Comparison of ENCODE assay signal across 10 mouse cellular contexts in genomic region chr8:124754101-124754791, GRCm38 (mm10). TPM values are rescaled to one million over a fixed set of nuclear protein-coding genes. Genes with fewer than 3 reads are reported as not detected.
DNase-seq lines count a peak whose midpoint lies in the region; ATAC-seq and TF ChIP-seq lines count a peak whose summit lies in the region.
"Had no signal": no experiment of that assay in that cellular context is flagged by ENCODE, and none has a peak within 500 bp of the region (broad histone marks: within the 10 kb centered on the region; RNA-seq: fewer than 3 reads in every experiment).

No protein-coding gene starts in this region.

- no peak for TF ChIP-seq EP300 in stomach, postnatal 0 days (optimal IDR thresholded peaks at IDR 0.05)

- no peak overlapping the region for H3K27ac ChIP-seq in forebrain, postnatal 0 days (ENCODE audit: low read depth, low read length)
- H3K27ac ChIP-seq in forebrain, embryonic 12.5 days, result no peak overlapping the region
- no peak overlapping the region for H3K27ac ChIP-seq in stomach, postnatal 0 days (replicated peaks)
- H3K27ac ChIP-seq: embryonic facial prominence, embryonic 15.5 days had no signal

- peak; percentile 86 for ATAC-seq in forebrain, postnatal 0 days
- no peak for ATAC-seq in forebrain, embryonic 12.5 days (ENCODE audit: low FRiP score)
- peak; percentile 22; the same call in 1 of the 2 replicates for ATAC-seq in stomach, postnatal 0 days (ENCODE audit: low FRiP score, low TSS enrichment)
- no peak for ATAC-seq in erythroid progenitor cell, adult 5-6 weeks (replicated peaks; ENCODE audit: low FRiP score, poor library complexity, severe bottlenecking)

- H3K36me3 ChIP-seq in forebrain, postnatal 0 days (ENCODE audit: insufficient read depth), result no peaks in the 10 kb centered on the region
- H3K36me3 ChIP-seq in forebrain, embryonic 12.5 days (replicated peaks), result no peaks in the 10 kb centered on the region
- H3K36me3 ChIP-seq in stomach, postnatal 0 days (ENCODE audit: control insufficient read depth, insufficient read depth, low read length), result no peaks in the 10 kb centered on the region
- H3K36me3 ChIP-seq: embryonic facial prominence, embryonic 15.5 days had no signal

- no peak overlapping the region for H3K4me3 ChIP-seq in forebrain, postnatal 0 days (ENCODE audit: low read depth, low read length)
- H3K4me3 ChIP-seq in forebrain, embryonic 12.5 days (replicated peaks), result no peak overlapping the region
- H3K4me3 ChIP-seq in stomach, postnatal 0 days (ENCODE audit: low read depth, low read length), result no peak overlapping the region
- H3K4me3 ChIP-seq: embryonic facial prominence, embryonic 15.5 days had no signal

- 19% methylated on average over 11 of the region's 11 CpGs for WGBS in forebrain, postnatal 0 days
- 21% methylated on average over 11 of the region's 11 CpGs for WGBS in forebrain, embryonic 12.5 days
- WGBS in stomach, postnatal 0 days, result 18% methylated on average over 11 of the region's 11 CpGs

- no peak for DNase-seq in forebrain, postnatal 0 days
- DNase-seq in right cerebral cortex, adult 18-20 months, result peak; percentile 20
- DNase-seq in right cerebral cortex, postnatal 4 days, result no peak
- DNase-seq in layer of hippocampus, postnatal 10 days (ENCODE audit: low spot score in 2 of 2), result peak; percentile 23 to 37
- no peak for DNase-seq in stomach, postnatal 0 days (ENCODE audit: low spot score)
- DNase-seq in gastrocnemius, adult 8-10 months (ENCODE audit: low spot score in 2 of 2), result no peak

- no peak overlapping the region for H3K9ac ChIP-seq in forebrain, postnatal 0 days
- H3K9ac ChIP-seq in forebrain, embryonic 12.5 days, result no peak overlapping the region
- no peak overlapping the region for H3K9ac ChIP-seq in stomach, postnatal 0 days (ENCODE audit: low read length)
- H3K9ac ChIP-seq: embryonic facial prominence, embryonic 15.5 days had no signal

- no peaks in the 10 kb centered on the region for H3K4me1 ChIP-seq in forebrain, postnatal 0 days (ENCODE audit: insufficient read depth)
- peaks cover 19% of the 10 kb centered on the region for H3K4me1 ChIP-seq in forebrain, embryonic 12.5 days
- 0 out of 2 replicates have a peak, but pooled peaks cover 2% of the 10 kb centered on the region for H3K4me1 ChIP-seq in stomach, postnatal 0 days (replicated peaks; ENCODE audit: control insufficient read depth, insufficient read depth)

- TF ChIP-seq CTCF in forebrain, postnatal 0 days (IDR thresholded peaks at IDR 0.05; ENCODE audit: low read depth), result no peak
- no peak for TF ChIP-seq CTCF in stomach, postnatal 0 days (IDR thresholded peaks at IDR 0.05; ENCODE audit: low read depth)

- H3K9me3 ChIP-seq in forebrain, postnatal 0 days (ENCODE audit: low read length), result no peaks in the 10 kb centered on the region
- no peaks in the 10 kb centered on the region for H3K9me3 ChIP-seq in forebrain, embryonic 12.5 days
- no peaks in the 10 kb centered on the region for H3K9me3 ChIP-seq in stomach, postnatal 0 days (ENCODE audit: control insufficient read depth, low read length)
- H3K9me3 ChIP-seq: embryonic facial prominence, embryonic 15.5 days had no signal

- peaks cover 33% of the 10 kb centered on the region for H3K27me3 ChIP-seq in forebrain, postnatal 0 days (ENCODE audit: insufficient read depth, low read length)
- peaks cover 64% of the 10 kb centered on the region for H3K27me3 ChIP-seq in forebrain, embryonic 12.5 days
- no peaks in the 10 kb centered on the region for H3K27me3 ChIP-seq in stomach, postnatal 0 days (ENCODE audit: control insufficient read depth, insufficient read depth, low read length)

- no peak overlapping the region for H3K4me2 ChIP-seq in forebrain, postnatal 0 days (ENCODE audit: low read depth)
- H3K4me2 ChIP-seq in forebrain, embryonic 12.5 days, result no peak overlapping the region
- no peak overlapping the region for H3K4me2 ChIP-seq in stomach, postnatal 0 days (replicated peaks; ENCODE audit: low read depth)
- H3K4me2 ChIP-seq: embryonic facial prominence, embryonic 15.5 days had no signal

RNA-seq across cellular contexts. Expression of gene Fam89a, which starts 2.6 kb away (rescaled TPM):
- 0.23 and 0.29 TPM in 2 replicates for total RNA-seq in forebrain, postnatal 0 days (2014; rRNA removed)
- polyA plus RNA-seq in forebrain, postnatal 0 days (2015; fragmentation: Nextera tagmentation; extraction: Ambion mirVana), result 0.15 and 0.28 TPM in 2 replicates
- polyA plus RNA-seq in forebrain, embryonic 12.5 days (2016; fragmentation: Nextera tagmentation; extraction: Ambion mirVana), result 0.79 and 0.97 TPM in 2 replicates
- under 1 TPM; 0.25 to 0.37 TPM for total RNA-seq in layer of hippocampus, postnatal 10 days (2021)
- 12.5 and 13.0 TPM in 2 replicates for polyA plus RNA-seq in stomach, postnatal 0 days (2015; fragmentation: Nextera tagmentation; extraction: Ambion mirVana)
- under 1 TPM in 3 of 4 experiments, not detected in 1; 0.31 to 0.51 (median 0.36) TPM for total RNA-seq in gastrocnemius, adult 8-10 months (2022)
- total RNA-seq in erythroid progenitor cell, adult 5-6 weeks (2015; ENCODE audit: low replicate concordance), result not detected in 2 replicates
- not detected in 2 replicates for total RNA-seq in erythroid progenitor cell, adult 5-6 weeks (2017; ENCODE audit: low replicate concordance)
- total RNA-seq: hematopoietic stem cell, adult 5-6 weeks had no signal

RNA-seq across cellular contexts. Expression of gene Arv1, which starts 32.3 kb away (rescaled TPM):
- 9.5 and 17.6 TPM in 2 replicates for total RNA-seq in forebrain, postnatal 0 days (2014; rRNA removed)
- 25.6 and 31.4 TPM in 2 replicates for polyA plus RNA-seq in forebrain, postnatal 0 days (2015; fragmentation: Nextera tagmentation; extraction: Ambion mirVana)
- 35.5 and 35.7 TPM in 2 replicates for polyA plus RNA-seq in forebrain, embryonic 12.5 days (2016; fragmentation: Nextera tagmentation; extraction: Ambion mirVana)
- total RNA-seq in layer of hippocampus, postnatal 10 days (2021), result 10 to 100 TPM; 15.6 to 20.2 TPM
- polyA plus RNA-seq in stomach, postnatal 0 days (2015; fragmentation: Nextera tagmentation; extraction: Ambion mirVana), result 11.0 and 11.2 TPM in 2 replicates
- 1 to 10 TPM; 1.5 to 4.5 (median 3.5) TPM for total RNA-seq in gastrocnemius, adult 8-10 months (2022)
- total RNA-seq in erythroid progenitor cell, adult 5-6 weeks (2015; ENCODE audit: low replicate concordance), result 1.7 TPM in 1 of 2 replicates, not detected in the other
- total RNA-seq in erythroid progenitor cell, adult 5-6 weeks (2017; ENCODE audit: low replicate concordance), result 2.3 TPM in 1 of 2 replicates, not detected in the other

RNA-seq across cellular contexts. Expression of gene Ttc13, which starts 32.5 kb away (rescaled TPM):
- total RNA-seq in forebrain, postnatal 0 days (2014; rRNA removed), result 64.2 and 79.2 TPM in 2 replicates
- 50.1 and 56.1 TPM in 2 replicates for polyA plus RNA-seq in forebrain, postnatal 0 days (2015; fragmentation: Nextera tagmentation; extraction: Ambion mirVana)
- 56.8 and 57.3 TPM in 2 replicates for polyA plus RNA-seq in forebrain, embryonic 12.5 days (2016; fragmentation: Nextera tagmentation; extraction: Ambion mirVana)
- 10 to 100 TPM; 59.3 to 61.0 TPM for total RNA-seq in layer of hippocampus, postnatal 10 days (2021)
- polyA plus RNA-seq in stomach, postnatal 0 days (2015; fragmentation: Nextera tagmentation; extraction: Ambion mirVana), result 18.7 and 19.7 TPM in 2 replicates
- total RNA-seq in gastrocnemius, adult 8-10 months (2022), result 10 to 100 TPM; 14.1 to 20.5 (median 18.3) TPM
- total RNA-seq in erythroid progenitor cell, adult 5-6 weeks (2015; ENCODE audit: low replicate concordance), result 26.3 and 34.8 TPM in 2 replicates
- total RNA-seq in erythroid progenitor cell, adult 5-6 weeks (2017; ENCODE audit: low replicate concordance), result 25.9 and 26.0 TPM in 2 replicates

RNA-seq across cellular contexts. Expression of gene Trim67, which starts 38.6 kb away (rescaled TPM):
- total RNA-seq in forebrain, postnatal 0 days (2014; rRNA removed), result 64.2 and 68.3 TPM in 2 replicates
- 21.9 and 25.7 TPM in 2 replicates for polyA plus RNA-seq in forebrain, postnatal 0 days (2015; fragmentation: Nextera tagmentation; extraction: Ambion mirVana)
- polyA plus RNA-seq in forebrain, embryonic 12.5 days (2016; fragmentation: Nextera tagmentation; extraction: Ambion mirVana), result 6.1 and 6.4 TPM in 2 replicates
- total RNA-seq in layer of hippocampus, postnatal 10 days (2021), result 10 to 100 TPM; 49.8 to 53.1 TPM
- 0.23 and 0.33 TPM in 2 replicates for polyA plus RNA-seq in stomach, postnatal 0 days (2015; fragmentation: Nextera tagmentation; extraction: Ambion mirVana)
- under 1 TPM in 2 of 4 experiments, not detected in 2; 0.19 to 0.36 TPM for total RNA-seq in gastrocnemius, adult 8-10 months (2022)
- total RNA-seq in erythroid progenitor cell, adult 5-6 weeks (2015; ENCODE audit: low replicate concordance), result not detected in 2 replicates
- not detected in 2 replicates for total RNA-seq in erythroid progenitor cell, adult 5-6 weeks (2017; ENCODE audit: low replicate concordance)
- total RNA-seq: hematopoietic stem cell, adult 5-6 weeks had no signal

Comparison
In these comparisons a context has a peak if more than half of its experiments do, and no peak if none do; other contexts are left out.
1. ATAC-seq: peak in forebrain, postnatal 0 days (single experiment) and stomach, postnatal 0 days (single experiment); none in forebrain, embryonic 12.5 days (single experiment) and erythroid progenitor cell, adult 5-6 weeks (single experiment).
2. DNase-seq: peak in right cerebral cortex, adult 18-20 months (single experiment) and layer of hippocampus, postnatal 10 days (2 of 2); none in forebrain, postnatal 0 days (single experiment), right cerebral cortex, postnatal 4 days (single experiment), stomach, postnatal 0 days (single experiment) and gastrocnemius, adult 8-10 months (0 of 2).